Mouse (Mus musculus) inflammation-experienced regulatory T-cells, adult 6 months (primary cell): ENCODE measurements around the gene Arl8b. TPM values are rescaled to one million over a fixed set of nuclear protein-coding genes. Genes with fewer than 3 reads are reported as not detected.
"Not testable (repeated sequence)": the region's sequence is repeated elsewhere in the genome, so short reads cannot be mapped to it uniquely, and the experiment has no call there.

Experiments
- ATAC-seq: one replicate; pipeline ENCODE4 v1.8.0; 2017
- polyA plus RNA-seq, 3 experiments: library from polyadenylated mRNA; unstranded; fragments of 100-300 nt; shearing (Covaris generic); gene quantifications; one replicate each; pipeline ENCODE4 v1.2.1; 2017

The Arl8b gene
- polyA plus RNA-seq, 3 experiments from 2014 or later: 44.3 to 47.1 (median 46.0) TPM

GRCm38 (mm10) chr6:108835765-108836691 lies 53.1 kb downstream of the Arl8b start:
- peak; percentile 55 for ATAC-seq

GRCm38 (mm10) chr6:108837081-108837480 lies 54.2 kb downstream of the Arl8b start:
- no peak for ATAC-seq

GRCm38 (mm10) chr6:108837958-108838357 lies 55.1 kb downstream of the Arl8b start:
- ATAC-seq: no peak

GRCm38 (mm10) chr6:108839432-108839831 lies 56.5 kb downstream of the Arl8b start:
- ATAC-seq: peak; percentile 4

- ATAC-seq: no peak
Measured at GRCm38 (mm10) chr6:108840861-108841640, 58.2 kb downstream of the Arl8b start.

GRCm38 (mm10) chr6:108843664-108844063 lies 60.8 kb downstream of the Arl8b start:
- no peak for ATAC-seq

- peak; percentile 84 for ATAC-seq
Measured at GRCm38 (mm10) chr6:108844093-108844492, 61.2 kb downstream of the Arl8b start.

GRCm38 (mm10) chr6:108844771-108845170 lies 61.9 kb downstream of the Arl8b start:
- ATAC-seq: no peak

- no peak for ATAC-seq
Measured at GRCm38 (mm10) chr6:108852088-108852670, 69.3 kb downstream of the Arl8b start.

GRCm38 (mm10) chr6:108852986-108853385 lies 70.1 kb downstream of the Arl8b start:
- no peak for ATAC-seq

- no peak for ATAC-seq
Measured at GRCm38 (mm10) chr6:108858583-108858982, 75.7 kb downstream of the Arl8b start.

- ATAC-seq: peak; percentile 51
Measured at GRCm38 (mm10) chr6:108861226-108861625, 78.3 kb downstream of the Arl8b start.

GRCm38 (mm10) chr6:108862548-108862947 lies 79.6 kb downstream of the Arl8b start:
- ATAC-seq: peak; percentile 44

- no peak for ATAC-seq
Measured at GRCm38 (mm10) chr6:108866317-108866716, 83.4 kb downstream of the Arl8b start.

- not testable (repeated sequence) for ATAC-seq
Measured at GRCm38 (mm10) chr6:108869031-108869430, 86.1 kb downstream of the Arl8b start.

- ATAC-seq: no peak
Measured at GRCm38 (mm10) chr6:108870421-108870820, 87.5 kb downstream of the Arl8b start.

- ATAC-seq: no peak
Measured at GRCm38 (mm10) chr6:108871251-108871650, 88.4 kb downstream of the Arl8b start.

Other genes with a start within 250 kb of the Arl8b start
- gene Bhlhe40, start 122.5 kb upstream of the Arl8b start, polyA plus RNA-seq: 100 to 1,000 TPM in 2 of 3 experiments, 10 to 100 TPM in 1; 98.8 to 258 (median 129) TPM
- gene Edem1, start 45.5 kb downstream of the Arl8b start, polyA plus RNA-seq: 10 to 100 TPM; 41.7 to 94.3 (median 61.0) TPM